Mouse (Mus musculus) splenic B cell, adult 2 months (primary cell): ENCODE data around the gene Rbms3.

Experiments used
- DNase-seq: peaks from one replicate; pipeline ENCODE4 v3.0.0-alpha.2; 2011; ENCODE audit warnings: low read depth, low spot score
- H3K27me3 ChIP-seq: 2 replicates; pipeline ENCODE4 v1.6.1; 2012; ENCODE audit warnings: mild to moderate bottlenecking, low read length, moderate library complexity, mixed read lengths; ENCODE audit not compliant: control insufficient read depth, poor library complexity, insufficient read depth, severe bottlenecking
- H3K36me3 ChIP-seq: 2 replicates; pipeline ENCODE4 v1.6.1; 2012; ENCODE audit warnings: mild to moderate bottlenecking, low read length, moderate library complexity, mixed read lengths; ENCODE audit not compliant: control insufficient read depth, poor library complexity, insufficient read depth, severe bottlenecking

Rbms3 gene

DNA sequence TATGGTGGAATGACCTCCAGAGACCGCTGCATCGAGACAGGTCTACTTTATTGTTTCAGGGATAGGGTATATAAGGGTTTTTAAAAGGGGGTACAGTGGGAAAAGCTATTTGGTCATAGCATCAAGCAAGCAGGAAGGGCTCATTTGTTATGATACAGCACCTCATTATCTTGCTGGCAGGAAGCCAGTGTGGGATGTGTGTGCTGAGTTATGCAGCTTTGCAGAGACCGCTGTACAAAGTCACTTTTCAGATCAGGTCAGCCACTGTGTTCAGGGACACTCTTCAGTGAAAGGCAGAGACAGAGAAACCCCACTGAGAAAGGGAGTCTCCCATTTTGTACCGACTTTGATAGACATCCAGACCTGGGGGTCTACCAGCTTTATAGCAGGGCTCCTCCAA lies 749.2 kb downstream of the Rbms3 start:
- H3K27me3 ChIP-seq = no peaks in the 10 kb centered on the region
- no peaks in the 10 kb centered on the region for H3K36me3 ChIP-seq

DNA sequence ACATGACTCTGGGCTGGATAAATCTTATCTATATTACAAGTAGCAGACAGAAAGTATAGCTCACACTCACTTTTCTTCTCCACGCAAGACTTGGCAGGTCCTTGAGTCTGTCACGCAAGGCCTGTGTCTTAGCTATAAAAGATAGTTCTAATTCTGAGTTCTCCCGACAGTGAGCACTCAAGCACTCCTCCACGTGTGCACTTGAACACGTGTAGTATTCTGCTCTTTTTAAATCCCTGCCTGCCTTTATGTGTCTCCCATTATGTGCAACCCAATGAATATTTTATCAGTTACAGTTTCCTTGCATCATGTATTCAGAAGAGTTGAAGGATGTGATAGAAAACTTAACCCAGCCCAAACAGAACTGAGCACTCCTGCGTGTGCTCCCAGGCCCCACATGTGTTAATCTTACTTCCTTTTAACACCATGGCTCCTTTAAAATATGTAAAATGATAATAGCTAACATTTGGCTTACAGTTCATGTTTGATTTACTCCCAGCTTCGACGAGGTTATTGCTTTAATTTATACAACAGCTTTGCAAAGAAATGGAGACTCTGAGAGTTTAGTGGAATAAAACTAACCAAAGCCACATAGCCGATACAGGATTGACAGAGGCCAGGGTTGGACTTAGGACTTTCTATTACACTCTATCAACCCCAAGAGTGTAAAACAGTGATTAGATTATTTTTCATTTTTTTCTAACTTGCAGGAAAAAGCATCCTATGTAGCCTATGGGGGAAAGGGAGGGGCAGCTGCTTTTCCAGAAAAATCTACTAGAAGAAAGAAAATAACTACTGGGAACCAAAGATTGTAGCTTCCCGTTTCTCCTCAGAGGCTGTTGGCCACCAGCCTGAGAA lies 749.9 kb downstream of the Rbms3 start:
- Histone ChIP-seq H3K36me3 (no peaks in the 10 kb centered on the region), H3K27me3 (no peaks in the 10 kb centered on the region)
- no peak for DNase-seq

More for the DNA sequence above, 749.2 kb downstream of the Rbms3 start:
- DNase-seq = no peak

DNA sequence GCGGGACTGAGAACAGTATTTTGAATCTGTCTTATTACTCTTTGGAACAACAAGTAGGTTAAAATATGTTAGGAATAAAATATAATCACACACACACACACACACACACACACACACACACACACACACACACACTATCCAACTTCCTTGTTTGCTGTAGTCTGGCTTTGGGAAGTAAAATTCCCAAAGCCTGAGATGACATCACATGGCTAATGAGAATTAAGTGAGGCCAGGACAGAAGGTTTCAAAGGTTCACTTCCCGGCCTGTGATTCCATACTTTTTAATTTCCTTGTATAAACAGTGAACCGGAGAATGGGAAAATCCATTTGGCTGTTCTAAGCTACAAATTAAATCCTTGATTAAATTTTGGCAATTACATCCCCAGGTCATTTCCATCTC lies 752.9 kb downstream of the Rbms3 start:
- DNase-seq = no peak
- Histone ChIP-seq H3K27me3 (no peaks in the 10 kb centered on the region), H3K36me3 (no peaks in the 10 kb centered on the region)

DNA sequence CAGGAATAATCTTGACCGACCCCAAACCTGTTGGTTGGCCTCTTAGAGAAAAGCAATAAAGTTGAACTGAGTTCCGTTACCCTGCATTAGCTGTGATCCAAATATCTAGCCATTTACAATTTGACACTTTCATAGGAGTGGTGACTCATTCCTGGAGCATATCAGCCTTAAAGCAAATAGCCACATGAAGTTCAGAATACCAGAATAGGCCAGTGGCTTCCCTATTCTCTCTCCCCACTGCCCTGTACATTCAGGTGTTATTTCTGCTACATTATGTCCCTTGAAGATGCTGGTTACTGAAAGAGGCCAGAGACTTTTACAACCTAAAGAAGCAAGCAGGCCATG lies 755.8 kb downstream of the Rbms3 start:
- H3K36me3 ChIP-seq = no peaks in the 10 kb centered on the region
- DNase-seq = no peak
- H3K27me3 ChIP-seq = no peaks in the 10 kb centered on the region

DNA sequence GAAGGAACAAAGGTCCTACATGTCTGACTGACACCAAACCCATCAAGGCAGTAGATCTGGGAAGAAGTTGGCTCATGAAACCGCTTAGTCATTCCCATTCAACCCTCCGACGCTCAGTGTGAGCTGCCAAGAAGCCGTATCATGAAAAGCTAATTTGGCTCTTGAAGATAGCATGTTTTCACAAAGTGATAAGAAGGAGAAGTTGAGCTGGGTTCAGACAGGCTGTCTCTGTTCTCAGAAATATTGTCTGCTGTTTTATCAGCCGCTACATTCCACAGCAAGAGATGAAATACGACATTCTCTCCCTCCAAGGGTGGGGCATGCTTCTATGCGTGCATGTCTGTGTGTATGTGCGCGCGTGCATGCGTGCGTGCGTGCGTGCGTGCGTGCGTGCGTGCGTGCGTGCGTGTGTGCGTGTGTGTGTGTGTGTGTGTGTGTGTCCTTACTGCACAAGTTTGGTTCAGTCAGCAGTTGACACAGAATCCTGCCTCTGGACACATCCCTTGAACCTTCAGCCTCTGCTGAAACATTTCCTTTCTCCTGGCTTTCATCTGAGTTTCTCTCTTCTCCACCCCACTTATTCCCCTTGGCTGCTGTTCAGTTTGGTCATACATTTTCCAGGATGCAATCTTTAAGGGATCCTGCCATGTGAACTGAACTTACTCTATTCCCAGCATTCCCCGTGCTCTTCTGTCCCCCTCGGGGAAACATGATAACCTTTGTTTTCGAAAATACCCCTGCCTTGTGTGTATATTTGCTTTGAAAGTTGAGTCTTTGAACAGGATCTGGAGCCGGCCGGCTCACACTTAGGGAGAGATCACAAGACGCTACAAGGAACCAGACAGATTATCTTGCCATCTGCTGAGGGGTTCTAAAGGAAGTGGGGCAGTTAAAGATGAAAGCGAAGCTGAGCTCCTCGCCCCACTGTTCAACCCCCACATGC lies 756.4 kb downstream of the Rbms3 start:
- H3K27me3 ChIP-seq = no peaks in the 10 kb centered on the region
- DNase-seq = no peak
- H3K36me3 ChIP-seq = no peaks in the 10 kb centered on the region

DNA sequence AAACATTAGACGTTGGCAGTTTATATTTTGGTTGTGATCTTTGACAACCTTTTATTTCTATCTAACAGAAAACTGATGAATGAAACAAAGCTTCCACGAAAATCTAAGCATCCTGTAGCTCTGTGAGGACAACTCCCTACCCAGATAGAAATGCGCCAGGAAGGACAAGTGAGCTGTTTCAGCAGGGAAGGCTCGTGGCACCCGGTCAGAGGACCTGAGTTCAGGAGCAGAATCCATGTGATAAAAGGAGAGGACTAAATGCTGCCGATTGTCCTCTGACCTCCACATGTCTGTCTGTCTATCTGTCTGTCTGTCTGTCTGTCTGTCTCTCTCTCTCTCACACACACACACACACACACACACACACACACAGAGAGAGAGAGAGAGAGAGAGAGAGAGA lies 757.4 kb downstream of the Rbms3 start:
- Histone ChIP-seq H3K27me3 (no peaks in the 10 kb centered on the region), H3K36me3 (no peaks in the 10 kb centered on the region)
- DNase-seq = no peak

DNA sequence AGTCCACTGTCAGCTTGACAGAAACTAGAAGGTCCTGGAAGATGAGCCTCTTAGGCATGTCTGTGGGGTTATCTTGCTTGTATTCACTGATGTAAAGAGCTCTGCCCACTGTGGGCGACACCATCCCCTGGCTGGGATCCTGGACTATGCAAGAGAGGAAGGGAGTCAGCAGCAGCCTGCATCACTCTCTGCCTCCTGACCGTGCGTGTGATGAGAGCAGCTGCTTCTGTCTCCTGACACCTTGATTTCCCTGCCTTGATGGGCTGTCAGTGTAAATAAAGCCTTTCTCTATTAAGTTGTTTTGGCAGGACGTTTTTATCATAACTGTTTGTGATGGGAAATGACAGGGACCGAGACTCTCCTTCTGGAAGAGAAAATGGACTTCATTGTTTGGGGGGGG lies 758.1 kb downstream of the Rbms3 start:
- DNase-seq = no peak
- no peaks in the 10 kb centered on the region for H3K27me3 ChIP-seq

DNA sequence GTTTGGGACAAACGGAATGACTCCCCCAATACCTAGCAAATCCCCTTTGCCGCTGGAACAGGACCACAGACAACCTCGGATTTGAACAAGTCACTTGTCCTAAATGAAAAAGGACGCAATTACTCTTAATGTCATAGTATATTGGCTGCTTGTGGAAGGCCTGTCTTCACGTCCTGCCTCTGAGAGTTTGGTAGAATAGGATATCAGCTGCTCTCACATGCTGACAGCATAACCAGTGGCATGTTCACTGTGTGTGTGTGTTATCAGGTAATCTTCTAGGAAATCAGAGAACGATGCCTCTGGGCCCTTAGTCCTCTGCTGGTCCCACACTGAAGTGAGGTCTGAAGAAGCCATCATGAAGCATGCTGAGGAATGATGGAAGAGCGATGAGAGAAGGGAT lies 763.7 kb downstream of the Rbms3 start:
- no peaks in the 10 kb centered on the region for H3K36me3 ChIP-seq
- H3K27me3 ChIP-seq = no peaks in the 10 kb centered on the region
- DNase-seq = no peak

More for the DNA sequence above, 758.1 kb downstream of the Rbms3 start:
- H3K36me3 ChIP-seq = no peaks in the 10 kb centered on the region

DNA sequence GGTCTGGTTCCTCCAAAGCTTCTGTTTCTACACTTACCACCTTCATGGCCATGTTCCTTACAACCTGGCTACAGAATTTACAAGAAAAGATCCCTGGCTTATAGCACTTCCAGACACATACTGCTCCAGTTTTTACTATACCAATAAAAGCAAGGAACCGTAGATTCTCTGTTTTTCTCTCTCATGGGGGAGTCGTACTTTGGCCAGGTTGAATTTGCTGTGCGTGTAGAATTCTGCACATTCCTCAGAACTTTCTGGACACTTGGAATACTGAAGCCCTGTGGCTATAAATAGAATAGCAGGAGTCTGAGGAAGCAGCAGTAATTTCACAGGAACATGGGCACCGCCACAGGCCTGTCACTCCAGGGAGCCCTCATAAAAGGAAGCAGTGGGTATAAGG lies 766.1 kb downstream of the Rbms3 start:
- H3K36me3 ChIP-seq = no peaks in the 10 kb centered on the region
- DNase-seq = no peak
- no peaks in the 10 kb centered on the region for H3K27me3 ChIP-seq

DNA sequence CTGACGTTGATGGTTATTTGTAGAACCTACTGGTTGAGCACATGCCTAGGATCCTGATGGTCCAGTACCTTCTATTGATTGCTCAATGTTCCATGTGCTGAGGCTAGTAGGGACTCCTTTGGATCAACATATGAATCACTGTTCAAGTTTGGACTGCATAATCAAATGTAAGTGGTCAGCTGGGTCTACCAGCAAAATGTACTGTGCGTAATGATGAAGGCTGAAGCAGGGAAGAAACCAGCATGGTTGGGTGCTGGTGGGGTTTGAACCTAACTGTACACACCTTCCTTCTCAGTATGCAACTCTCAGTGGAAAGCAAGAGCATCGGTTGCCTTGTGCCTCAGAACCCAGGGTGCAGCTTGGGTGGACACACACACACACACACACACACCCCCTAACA lies 767.4 kb downstream of the Rbms3 start:
- DNase-seq = no peak
- H3K27me3 ChIP-seq = no peaks in the 10 kb centered on the region
- H3K36me3 ChIP-seq = no peaks in the 10 kb centered on the region

DNA sequence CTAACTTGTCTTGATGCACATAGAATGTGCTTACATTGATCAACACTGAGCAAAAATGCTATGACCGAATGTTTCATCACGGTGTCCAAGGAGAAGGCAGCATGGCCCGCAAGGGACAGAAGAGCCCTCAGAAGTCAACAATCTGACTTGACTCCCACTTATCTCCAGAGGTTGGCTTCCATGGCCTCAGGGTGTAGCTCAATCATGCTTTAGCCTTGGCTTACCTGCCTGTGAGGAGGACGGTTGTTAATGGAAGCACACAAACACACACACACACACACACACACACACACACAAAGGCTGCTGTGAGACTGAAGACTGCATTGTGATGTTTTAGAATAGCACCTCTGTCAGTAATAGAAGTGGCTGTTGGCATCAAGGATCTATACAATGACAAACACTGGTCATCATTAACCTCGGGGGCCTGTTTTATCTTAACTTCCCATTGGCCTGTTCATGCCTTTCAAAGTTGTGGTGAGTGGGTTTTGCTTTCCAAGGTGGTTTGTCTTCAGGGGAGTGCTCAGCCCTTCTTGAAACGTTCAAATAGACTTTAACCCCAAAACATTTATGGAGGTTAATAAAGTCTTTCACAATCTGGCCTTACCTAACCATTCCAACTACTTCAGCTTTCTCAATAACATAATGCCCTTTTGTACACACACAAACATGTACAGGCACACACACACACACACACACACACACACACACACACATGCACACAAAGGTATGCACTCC lies 771.7 kb downstream of the Rbms3 start:
- no peaks in the 10 kb centered on the region for H3K36me3 ChIP-seq
- no peak for DNase-seq
- no peaks in the 10 kb centered on the region for H3K27me3 ChIP-seq

DNA sequence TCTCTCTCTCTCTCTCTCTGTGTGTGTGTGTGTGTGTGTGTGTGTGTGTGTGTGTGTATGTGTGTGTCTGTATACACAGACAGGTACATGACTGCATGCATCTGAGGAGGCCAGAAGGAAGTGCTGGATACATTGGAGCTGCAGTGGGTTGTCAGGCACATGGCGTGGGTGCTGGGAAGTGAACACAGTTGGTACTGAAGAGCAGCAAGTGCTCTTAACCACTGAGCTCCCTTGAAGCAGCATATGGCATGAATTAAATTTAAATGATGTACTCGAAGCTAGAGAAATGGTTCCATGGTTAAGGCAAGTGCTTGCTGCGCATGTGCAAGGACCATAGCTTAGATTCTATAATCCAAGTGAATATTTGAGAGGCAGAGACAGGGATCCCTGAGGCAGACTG lies 772.6 kb downstream of the Rbms3 start:
- Histone ChIP-seq H3K27me3 (no peaks in the 10 kb centered on the region), H3K36me3 (no peaks in the 10 kb centered on the region)
- no peak for DNase-seq

DNA sequence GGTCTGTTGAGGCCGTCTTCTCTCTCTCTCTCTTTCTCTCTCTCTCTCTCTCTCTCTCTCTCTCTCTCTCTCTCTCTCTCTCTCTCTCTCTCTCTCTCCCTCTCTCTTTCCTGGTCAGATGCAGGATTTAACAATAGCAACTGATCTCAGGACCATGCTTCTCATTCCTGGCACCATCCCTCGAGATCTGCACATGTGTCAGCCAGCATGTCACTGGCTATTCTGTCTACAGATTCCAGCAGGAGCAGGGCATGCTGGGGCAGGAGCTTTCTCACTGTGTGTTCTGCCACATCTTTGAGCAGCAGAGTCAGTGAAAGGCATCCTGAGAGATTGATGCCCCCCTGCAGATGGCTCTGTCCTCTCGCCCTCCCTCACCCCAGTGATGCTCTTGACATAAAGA lies 774.0 kb downstream of the Rbms3 start:
- no peaks in the 10 kb centered on the region for H3K27me3 ChIP-seq
- H3K36me3 ChIP-seq = no peaks in the 10 kb centered on the region
- DNase-seq = no peak

DNA sequence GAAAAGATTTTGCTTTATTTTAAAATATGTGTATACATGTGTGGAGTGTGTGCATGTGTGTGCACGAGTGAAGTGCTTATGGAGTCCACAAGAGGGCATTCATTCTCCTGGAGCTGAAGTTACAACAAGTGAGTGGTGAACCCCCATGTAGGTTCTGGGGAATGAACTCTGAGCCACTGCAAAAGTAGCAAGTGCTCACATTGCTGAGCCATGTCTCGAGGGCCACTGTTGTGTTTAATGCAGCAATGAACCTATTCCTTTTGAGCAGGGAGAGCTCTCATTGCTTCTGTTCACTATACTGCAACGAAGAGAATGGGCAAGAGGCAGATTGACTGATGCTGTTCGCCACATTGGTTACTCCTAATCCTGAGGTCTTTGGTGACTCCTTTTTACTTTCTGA lies 780.8 kb downstream of the Rbms3 start:
- DNase-seq = no peak
- Histone ChIP-seq H3K27me3 (no peaks in the 10 kb centered on the region), H3K36me3 (no peaks in the 10 kb centered on the region)

DNA sequence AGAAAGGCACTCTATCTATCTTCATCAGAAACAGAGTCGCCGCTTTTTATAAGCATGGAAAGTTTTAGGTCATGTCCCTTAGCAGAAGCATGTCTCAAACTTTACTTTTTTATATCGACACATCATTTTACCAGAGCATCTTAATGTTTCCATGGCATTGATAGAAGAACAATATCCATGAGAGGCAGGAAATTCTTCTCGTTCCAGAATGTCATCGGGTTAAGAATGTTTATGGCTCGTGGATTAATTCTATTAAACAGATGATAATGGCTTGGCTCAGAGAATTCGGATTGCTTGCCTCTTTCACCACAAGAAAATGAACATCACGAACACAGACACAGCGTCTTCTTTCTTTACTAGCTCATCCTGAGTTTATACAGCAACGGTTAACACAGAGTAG lies 781.5 kb downstream of the Rbms3 start:
- H3K27me3 ChIP-seq = no peaks in the 10 kb centered on the region
- H3K36me3 ChIP-seq = no peaks in the 10 kb centered on the region
- DNase-seq = no peak
